Mouse (Mus musculus): ENCODE results near the gene Lrrc27. TPM values are rescaled to one million over a fixed set of nuclear protein-coding genes. Genes with fewer than 3 reads are reported as not detected.
A peak's percentile ranks its signal among the peaks of the same experiment; 100 is the strongest.

Lrrc27 gene
- total and polyA plus RNA-seq, 3 experiments, result 0.54 to 1.3 TPM; not detected in 1

DNA sequence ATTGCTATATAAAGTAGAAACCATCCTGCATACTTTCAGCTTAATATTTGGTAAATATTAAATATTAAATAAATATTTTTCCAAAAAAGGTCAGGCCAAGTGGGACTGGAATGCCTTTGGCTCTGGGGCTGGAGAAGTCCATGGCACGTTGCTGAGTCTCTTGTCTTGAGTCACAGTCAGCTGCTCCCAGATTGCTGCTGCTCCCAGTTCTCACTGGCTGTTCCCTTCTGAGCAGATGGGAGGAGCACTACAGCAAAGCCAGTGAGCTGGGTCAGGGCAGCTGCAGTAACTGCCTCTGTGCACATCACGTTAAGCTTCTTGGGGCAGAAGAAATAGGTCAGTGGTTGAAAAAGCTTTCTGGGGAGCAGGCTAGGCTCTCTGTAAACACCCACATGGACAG is 7.5 kb downstream of the Lrrc27 start:
- peak; percentile 75 for DNase-seq (ENCODE audit: low read depth, low spot score)
- Histone ChIP-seq H3K9ac (ENCODE audit: control insufficient read depth, low read depth, low read length, poor library complexity, severe bottlenecking) (no peak overlapping the region), H3K36me3 (ENCODE audit: control insufficient read depth in 1 of 2, insufficient read depth in 2 of 2, low read length in 2 of 2) (peaks cover 0 to 2% of the 10 kb centered on the region in 2 experiments; a peak in 1 of 4 replicates), H3K9me3 (replicated peaks; ENCODE audit: insufficient read depth, low read length) (no peaks in the 10 kb centered on the region), H3K79me2 (ENCODE audit: control insufficient read depth, insufficient read depth, low read length, poor library complexity) (no peaks in the 10 kb centered on the region), H3K4me1 (ENCODE audit: control insufficient read depth in 1 of 2, insufficient read depth in 2 of 2, low read length in 2 of 2) (peaks cover 0 to 5% of the 10 kb centered on the region in 2 experiments; a peak in 3 of 4 replicates), H3K27me3 (ENCODE audit: control insufficient read depth in 1 of 2, insufficient read depth in 2 of 2, low read length in 2 of 2) (no peaks in the 10 kb centered on the region; a peak in 1 of 4 replicates), H3K27ac (ENCODE audit: control insufficient read depth, low read depth, low read length) (no peak overlapping the region), H3K4me3 (ENCODE audit: control insufficient read depth in 1 of 2, insufficient read depth in 1 of 2, low read depth in 2 of 2, low read length in 2 of 2) (no peak overlapping the region)
- TF ChIP-seq MAX (IDR thresholded peaks at IDR 0.05; ENCODE audit: low read length), result peak; percentile 45; the same call in 1 of the 2 replicates
- TF ChIP-seq ZC3H11A (IDR thresholded peaks at IDR 0.05; ENCODE audit: low read depth, low read length), result no peak

DNA sequence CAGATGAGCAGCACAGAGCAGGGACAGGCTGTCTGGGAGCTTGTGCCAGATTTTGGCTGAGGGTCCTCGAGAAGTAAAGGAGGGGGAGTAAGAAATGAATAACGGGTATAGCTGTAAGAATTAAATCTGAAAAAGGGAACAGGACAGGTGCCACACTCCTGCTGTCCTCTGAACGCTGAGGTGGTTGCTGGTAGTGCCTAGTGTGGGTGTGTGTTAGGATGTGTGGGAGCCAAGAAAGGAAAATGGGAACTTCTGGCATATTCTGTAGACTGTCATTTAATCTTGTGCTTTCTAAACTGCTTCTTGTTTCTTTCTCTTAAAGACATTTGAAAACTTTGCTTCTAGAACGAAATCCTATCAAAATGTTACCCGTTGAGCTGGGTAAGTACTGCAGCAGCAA is 8.3 kb downstream of the Lrrc27 start:
- TF ChIP-seq USF1 (IDR thresholded peaks at IDR 0.05; ENCODE audit: low read depth, low read length) (no peak), JUND (IDR thresholded peaks at IDR 0.05; ENCODE audit: low read depth, low read length) (no peak), ELF1 (IDR thresholded peaks at IDR 0.05; ENCODE audit: low read depth, low read length) (no peak), TAL1 (IDR thresholded peaks at IDR 0.05; ENCODE audit: low read length) (no peak), RAD21 (IDR thresholded peaks at IDR 0.05; ENCODE audit: low read depth, low read length) (no peak), CHD1 (IDR thresholded peaks at IDR 0.05; ENCODE audit: low read depth, low read length) (no peak), TBP (IDR thresholded peaks at IDR 0.05; ENCODE audit: low read depth, low read length) (no peak), GATA1 (IDR thresholded peaks at IDR 0.05; ENCODE audit: low read depth, low read length) (no peak), MYC (IDR thresholded peaks at IDR 0.05; ENCODE audit: low read depth, low read length) (no peak), SIN3A (IDR thresholded peaks at IDR 0.05; ENCODE audit: low read length) (no peak), MYB (IDR thresholded peaks at IDR 0.05; ENCODE audit: low read depth, low read length) (no peak), GABPA (IDR thresholded peaks at IDR 0.05; ENCODE audit: low read depth, low read length) (no peak), KAT2A (conservative IDR thresholded peaks at IDR 0.05; ENCODE audit: low read depth, low read length) (no peak), RCOR1 (IDR thresholded peaks at IDR 0.05; ENCODE audit: low read depth, low read length) (no peak), EP300 (IDR thresholded peaks at IDR 0.05; ENCODE audit: low read depth in 1 of 2, low read length in 2 of 2) (no peak), ZNF384 (IDR thresholded peaks at IDR 0.05; ENCODE audit: low read depth, low read length) (no peak), UBTF (IDR thresholded peaks at IDR 0.05; ENCODE audit: borderline replicate concordance, insufficient read depth, low read depth, low read length) (no peak)
- no peak overlapping the region for H3K27ac ChIP-seq (ENCODE audit: control insufficient read depth, low read depth, low read length)
- no peaks in the 10 kb centered on the region; a peak in 1 of 4 replicates for H3K27me3 ChIP-seq (ENCODE audit: control insufficient read depth in 1 of 2, insufficient read depth in 2 of 2, low read length in 2 of 2)
- peaks cover 0 to 5% of the 10 kb centered on the region in 2 experiments; a peak in 3 of 4 replicates for H3K4me1 ChIP-seq (ENCODE audit: control insufficient read depth in 1 of 2, insufficient read depth in 2 of 2, low read length in 2 of 2)
- no peak overlapping the region for H3K4me3 ChIP-seq (ENCODE audit: control insufficient read depth in 1 of 2, insufficient read depth in 1 of 2, low read depth in 2 of 2, low read length in 2 of 2)
- no peak overlapping the region for H3K9ac ChIP-seq (ENCODE audit: control insufficient read depth, low read depth, low read length, poor library complexity, severe bottlenecking)
- no peaks in the 10 kb centered on the region for H3K79me2 ChIP-seq (ENCODE audit: control insufficient read depth, insufficient read depth, low read length, poor library complexity)
- no peaks in the 10 kb centered on the region for H3K9me3 ChIP-seq (replicated peaks; ENCODE audit: insufficient read depth, low read length)
- H3K36me3 ChIP-seq (ENCODE audit: control insufficient read depth in 1 of 2, insufficient read depth in 2 of 2, low read length in 2 of 2), result peaks cover 0 to 2% of the 10 kb centered on the region in 2 experiments; a peak in 1 of 4 replicates
- no peak for DNase-seq (ENCODE audit: low read depth, low spot score)

Data from MEL (cell line).